Comparison of ENCODE assay signal across 23 mouse cellular contexts in the genomic region with DNA sequence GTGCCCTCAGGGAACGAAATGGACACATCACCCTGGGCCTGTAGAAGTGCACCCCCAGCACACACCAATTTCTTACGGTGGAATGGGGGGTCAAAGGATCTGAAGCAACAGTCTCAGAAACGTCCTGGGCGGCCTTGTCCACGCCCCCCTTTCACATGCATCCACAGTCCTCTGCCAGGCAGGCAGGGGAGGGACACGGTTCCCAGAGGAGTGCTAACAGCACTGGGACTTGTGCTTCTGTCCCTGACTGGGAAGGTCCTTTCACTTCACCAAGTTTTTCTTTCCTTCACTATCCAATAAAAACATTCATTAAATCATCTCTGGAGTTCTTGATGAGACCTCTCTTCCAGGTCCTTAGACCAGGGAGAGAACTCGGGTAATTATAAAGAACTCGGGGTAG. TPM values are rescaled to one million over a fixed set of nuclear protein-coding genes. Genes with fewer than 3 reads are reported as not detected.
DNase-seq lines count a peak whose midpoint lies in the region; ATAC-seq and TF ChIP-seq lines count a peak whose summit lies in the region.
"Had no signal": no experiment of that assay in that cellular context is flagged by ENCODE, and none has a peak within 500 bp of the region (broad histone marks: within the 10 kb centered on the region; RNA-seq: fewer than 3 reads in every experiment).

No protein-coding gene starts in this region.

- peaks cover 61% of the 10 kb centered on the region for H3K4me1 ChIP-seq in heart, embryonic 12.5 days (replicated peaks)
- H3K4me1 ChIP-seq in heart, embryonic 16.5 days (ENCODE audit: control insufficient read depth, insufficient read depth, low read length) = peaks cover 28% of the 10 kb centered on the region
- H3K4me1 ChIP-seq in limb, embryonic 15.5 days = peaks cover 8% of the 10 kb centered on the region; the same call in 1 of the 2 replicates

- H3K4me3 ChIP-seq in gastrocnemius, adult 2 months = peak overlapping the region; percentile 81
- H3K4me3 ChIP-seq in heart, embryonic 12.5 days = peak overlapping the region; percentile 46
- peak overlapping the region; percentile 58 for H3K4me3 ChIP-seq in heart, embryonic 16.5 days (ENCODE audit: low read length)
- H3K4me3 ChIP-seq in limb, embryonic 15.5 days = 0 out of 2 replicates have a peak overlapping the region, but pooled peaks have one; percentile 1
- H3K4me3 ChIP-seq: embryonic facial prominence, embryonic 13.5 days; forebrain, embryonic 12.5 days; hindbrain, embryonic 15.5 days had no signal

- no peak for ATAC-seq in heart, embryonic 12.5 days (ENCODE audit: insufficient number of reproducible peaks, low FRiP score)
- ATAC-seq in heart, embryonic 16.5 days (replicated peaks; ENCODE audit: extremely low read depth, insufficient read depth, low FRiP score) = no peak
- no peak for ATAC-seq in limb, embryonic 15.5 days (ENCODE audit: insufficient number of reproducible peaks, low FRiP score, low TSS enrichment, low read depth)
- ATAC-seq: CD4-positive, CD25-positive, alpha-beta regulatory T cell, adult 4 months; forebrain, embryonic 16.5 days; intestine, embryonic 16.5 days had no signal

- H3K36me3 ChIP-seq in heart, embryonic 12.5 days = peaks cover 7% of the 10 kb centered on the region
- H3K36me3 ChIP-seq in heart, embryonic 16.5 days (ENCODE audit: control insufficient read depth, insufficient read depth) = no peaks in the 10 kb centered on the region
- H3K36me3 ChIP-seq in limb, embryonic 15.5 days = no peaks in the 10 kb centered on the region
- H3K36me3 ChIP-seq: embryonic facial prominence, embryonic 13.5 days; forebrain, embryonic 12.5 days; G1E; hindbrain, embryonic 15.5 days had no signal

- DNase-seq in gastrocnemius, adult 2 months = no peak
- DNase-seq in gastrocnemius, postnatal 36 days = no peak
- no peak for DNase-seq in heart, adult 18-20 months
- no peak for DNase-seq in heart, postnatal 36 days
- no peak for DNase-seq in layer of hippocampus, postnatal 10 days (ENCODE audit: low spot score in 2 of 2)
- DNase-seq: adrenal gland, adult 8-10 months; adrenal gland, postnatal 36 days; B cell, adult 2 months; cerebellum, adult 11 months; cerebellum, adult 8-10 months; cerebellum, postnatal 14 days; gastrocnemius, postnatal 14 days; kidney, adult 2 months had no signal

- intact Hi-C loops in gastrocnemius, adult 2 months (cut with DNase I) = no loop called here
- intact Hi-C loops in gastrocnemius, postnatal 36 days (cut with DNase I) = no loop called here
- intact Hi-C loops in heart, postnatal 36 days (cut with DNase I) = no loop called here

- 45% methylated on average over 8 of the region's 8 CpGs for whole genome bisulfite sequencing in heart, embryonic 12.5 days
- 52% methylated on average over 8 of the region's 8 CpGs for WGBS in heart, embryonic 16.5 days
- WGBS in limb, embryonic 15.5 days = 67% methylated on average over 8 of the region's 8 CpGs

- H3K27me3 ChIP-seq in heart, embryonic 12.5 days (replicated peaks) = no peaks in the 10 kb centered on the region
- no peaks in the 10 kb centered on the region for H3K27me3 ChIP-seq in heart, embryonic 16.5 days (ENCODE audit: control insufficient read depth, insufficient read depth, low read length)
- no peaks in the 10 kb centered on the region for H3K27me3 ChIP-seq in limb, embryonic 15.5 days
- H3K27me3 ChIP-seq: embryonic facial prominence, embryonic 13.5 days; forebrain, embryonic 12.5 days; hindbrain, embryonic 15.5 days had no signal

- H3K9ac ChIP-seq in heart, embryonic 12.5 days = peak overlapping the region; percentile 81
- peak overlapping the region; percentile 87 for H3K9ac ChIP-seq in heart, embryonic 16.5 days (ENCODE audit: low read length)
- no peak overlapping the region for H3K9ac ChIP-seq in limb, embryonic 15.5 days
- H3K9ac ChIP-seq: embryonic facial prominence, embryonic 13.5 days; forebrain, embryonic 12.5 days; hindbrain, embryonic 15.5 days had no signal

- peak overlapping the region; percentile 99 for H3K27ac ChIP-seq in gastrocnemius, adult 2 months
- peak overlapping the region; percentile 99 for H3K27ac ChIP-seq in heart, embryonic 12.5 days (ENCODE audit: poor library complexity, severe bottlenecking)
- peak overlapping the region; percentile 100 for H3K27ac ChIP-seq in heart, embryonic 16.5 days (ENCODE audit: low read length)
- H3K27ac ChIP-seq in limb, embryonic 15.5 days = no peak overlapping the region
- H3K27ac ChIP-seq: embryonic facial prominence, embryonic 13.5 days; forebrain, embryonic 12.5 days; hindbrain, embryonic 15.5 days had no signal

- no peaks in the 10 kb centered on the region for H3K9me3 ChIP-seq in heart, embryonic 12.5 days (replicated peaks)
- no peaks in the 10 kb centered on the region for H3K9me3 ChIP-seq in heart, embryonic 16.5 days (replicated peaks; ENCODE audit: control insufficient read depth, low read length)
- H3K9me3 ChIP-seq in limb, embryonic 15.5 days = no peaks in the 10 kb centered on the region
- H3K9me3 ChIP-seq: embryonic facial prominence, embryonic 13.5 days; forebrain, embryonic 12.5 days; G1E; hindbrain, embryonic 15.5 days had no signal

- H3K4me2 ChIP-seq in heart, embryonic 12.5 days = peak overlapping the region; percentile 62
- peak overlapping the region; percentile 62 for H3K4me2 ChIP-seq in heart, embryonic 16.5 days (ENCODE audit: low read depth, low read length)
- H3K4me2 ChIP-seq in limb, embryonic 15.5 days = no peak overlapping the region
- H3K4me2 ChIP-seq: embryonic facial prominence, embryonic 13.5 days; forebrain, embryonic 12.5 days; hindbrain, embryonic 15.5 days had no signal

- TF ChIP-seq CTCF in gastrocnemius, adult 2 months (IDR thresholded peaks at IDR 0.05) = no peak

RNA-seq across cellular contexts. Expression of gene Srl, which starts 20.9 kb away (rescaled TPM):
- total RNA-seq in gastrocnemius, adult 2 months (2021) = 1,000 to 10,000 TPM; 1,026 to 1,225 TPM
- 1,000 to 10,000 TPM; 1,182 to 1,390 TPM for total RNA-seq in gastrocnemius, postnatal 36 days (2021)
- polyA plus RNA-seq in heart, embryonic 12.5 days (2016; fragmentation: Nextera tagmentation; extraction: Ambion mirVana) = 228 and 230 TPM in 2 replicates
- 100 to 1,000 TPM; 782 to 831 TPM for total RNA-seq in heart, adult 18-20 months (2021)
- polyA plus RNA-seq in heart, embryonic 16.5 days (2015; fragmentation: Nextera tagmentation; extraction: Ambion mirVana) = 280 and 289 TPM in 2 replicates
- total RNA-seq in heart, postnatal 36 days (2021) = 1,000 to 10,000 TPM in 1 of 2 experiments, 100 to 1,000 TPM in 1; 873 to 1,040 TPM
- polyA plus RNA-seq in limb, embryonic 15.5 days (2015; fragmentation: Nextera tagmentation; extraction: Ambion mirVana) = 36.8 and 81.2 TPM in 2 replicates
- total RNA-seq in layer of hippocampus, postnatal 10 days (2021) = 10 to 100 TPM; 25.4 to 25.7 TPM

RNA-seq across cellular contexts. Expression of gene Tfap4, which starts 39.0 kb away (rescaled TPM):
- total RNA-seq in gastrocnemius, adult 2 months (2021) = 1 to 10 TPM; 3.0 to 5.1 TPM
- total RNA-seq in gastrocnemius, postnatal 36 days (2021) = 1 to 10 TPM; 2.6 to 4.1 TPM
- polyA plus RNA-seq in heart, embryonic 12.5 days (2016; fragmentation: Nextera tagmentation; extraction: Ambion mirVana) = 8.1 and 8.4 TPM in 2 replicates
- 1 to 10 TPM; 2.1 to 2.6 TPM for total RNA-seq in heart, adult 18-20 months (2021)
- polyA plus RNA-seq in heart, embryonic 16.5 days (2015; fragmentation: Nextera tagmentation; extraction: Ambion mirVana) = 5.6 and 8.1 TPM in 2 replicates
- total RNA-seq in heart, postnatal 36 days (2021) = 1 to 10 TPM; 4.4 to 4.6 TPM
- 20.4 and 20.7 TPM in 2 replicates for polyA plus RNA-seq in limb, embryonic 15.5 days (2015; fragmentation: Nextera tagmentation; extraction: Ambion mirVana)
- 1 to 10 TPM; 4.2 to 4.3 TPM for total RNA-seq in layer of hippocampus, postnatal 10 days (2021)

Comparison
In these comparisons a context has a peak if more than half of its experiments do, and no peak if none do; other contexts are left out.
1. H3K4me3 ChIP-seq: peak in every context shown above with its lines; median percentile 81 in gastrocnemius, adult 2 months; 58 in heart, embryonic 16.5 days; 46 in heart, embryonic 12.5 days; 1 in limb, embryonic 15.5 days.
2. RNA of gene Srl, which starts 20.9 kb away (total RNA-seq): 1,182 to 1,390 TPM in gastrocnemius, postnatal 36 days, 1,026 to 1,225 TPM in gastrocnemius, adult 2 months, 873 to 1,040 TPM in heart, postnatal 36 days and 782 to 831 TPM in heart, adult 18-20 months; 25.4 to 25.7 TPM in layer of hippocampus, postnatal 10 days; every median in the first group is over 10 times any median in the second.